ENCODE assay signal across 12 mouse cellular contexts in the genomic region with DNA sequence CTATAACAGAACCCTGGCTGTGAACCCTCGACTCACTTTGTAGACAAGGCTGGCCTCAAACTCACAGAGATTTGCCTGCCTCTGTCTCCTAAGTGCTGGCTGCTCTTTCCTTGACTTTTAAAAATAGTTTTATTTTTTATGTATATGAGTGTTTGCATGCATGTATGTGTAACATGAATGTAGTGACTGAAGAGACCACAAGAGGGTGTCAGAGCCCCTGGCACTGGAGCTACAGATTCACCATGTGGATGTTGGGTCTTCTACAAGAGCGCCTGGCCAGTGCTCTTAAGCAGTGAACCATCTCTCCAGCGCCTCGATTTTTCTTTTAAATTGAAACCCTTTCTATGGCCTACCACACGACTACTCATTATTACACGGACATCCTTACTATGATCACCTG. TPM values are rescaled to one million over a fixed set of nuclear protein-coding genes. Genes with fewer than 3 reads are reported as not detected.
A peak's percentile ranks its signal among the peaks of the same experiment; 100 is the strongest.
DNase-seq lines count a peak whose midpoint lies in the region; ATAC-seq lines count a peak whose summit lies in the region.
"Had no signal": no experiment of that assay in that cellular context is flagged by ENCODE, and none has a peak within 500 bp of the region (broad histone marks: within the 10 kb centered on the region; RNA-seq: fewer than 3 reads in every experiment).

No protein-coding gene starts in this region.

- no peak overlapping the region for H3K4me3 ChIP-seq in embryonic facial prominence, embryonic 11.5 days (ENCODE audit: low read depth, low read length)
- H3K4me3 ChIP-seq in embryonic facial prominence, embryonic 10.5 days: no peak overlapping the region
- H3K4me3 ChIP-seq in liver, embryonic 13.5 days (replicated peaks): no peak overlapping the region
- H3K4me3 ChIP-seq in liver, embryonic 12.5 days: no peak overlapping the region
- H3K4me3 ChIP-seq: midbrain, embryonic 12.5 days had no signal

- ATAC-seq in embryonic facial prominence, embryonic 11.5 days (replicated peaks; ENCODE audit: insufficient number of reproducible peaks, low FRiP score, low TSS enrichment, low read depth): no peak
- ATAC-seq in liver, embryonic 13.5 days (ENCODE audit: low read depth): no peak
- no peak for ATAC-seq in liver, embryonic 12.5 days
- peak; percentile 74 for ATAC-seq in megakaryocyte-erythroid progenitor cell, adult 5-6 weeks (replicated peaks; ENCODE audit: low FRiP score, low TSS enrichment, poor library complexity, severe bottlenecking)
- no peak for ATAC-seq in frontal cortex, adult (ENCODE audit: low TSS enrichment)

- DNase-seq in embryonic facial prominence, embryonic 11.5 days (ENCODE audit: low spot score): peak; percentile 25
- no peak for DNase-seq in embryonic facial prominence, embryonic 10.5 days (ENCODE audit: low spot score)
- peak; percentile 18 for DNase-seq in liver, embryonic 13.5 days
- DNase-seq in R1 (ENCODE audit: low read depth, low spot score): peak; percentile 48
- no peak for DNase-seq in right cerebral cortex, adult 2 months (ENCODE audit: low spot score in 2 of 2)
- DNase-seq: heart, postnatal 4 days; kidney, adult 9 months; thymus, postnatal 25 days had no signal

- no peaks in the 10 kb centered on the region; the same call in 1 of the 2 replicates for H3K36me3 ChIP-seq in embryonic facial prominence, embryonic 11.5 days (replicated peaks; ENCODE audit: control insufficient read depth, insufficient read depth, low read depth, low read length)
- peaks cover 28% of the 10 kb centered on the region; the same call in 1 of the 2 replicates for H3K36me3 ChIP-seq in embryonic facial prominence, embryonic 10.5 days (replicated peaks)
- peaks cover 76% of the 10 kb centered on the region for H3K36me3 ChIP-seq in liver, embryonic 13.5 days
- H3K36me3 ChIP-seq in liver, embryonic 12.5 days: peaks cover 90% of the 10 kb centered on the region

- no peaks in the 10 kb centered on the region for H3K27me3 ChIP-seq in embryonic facial prominence, embryonic 11.5 days (ENCODE audit: control insufficient read depth, insufficient read depth, low read length)
- H3K27me3 ChIP-seq in embryonic facial prominence, embryonic 10.5 days (replicated peaks; ENCODE audit: low read depth, poor library complexity, severe bottlenecking): no peaks in the 10 kb centered on the region
- no peaks in the 10 kb centered on the region for H3K27me3 ChIP-seq in liver, embryonic 13.5 days
- H3K27me3 ChIP-seq in liver, embryonic 12.5 days (replicated peaks): no peaks in the 10 kb centered on the region
- H3K27me3 ChIP-seq: midbrain, embryonic 12.5 days had no signal

- 86% methylated on average over 6 of the region's 6 CpGs for WGBS in embryonic facial prominence, embryonic 11.5 days
- 92% methylated on average over 6 of the region's 6 CpGs for WGBS in embryonic facial prominence, embryonic 10.5 days
- WGBS in liver, embryonic 13.5 days (ENCODE audit: insufficient replicate concordance): 81% methylated on average over 6 of the region's 6 CpGs
- 76% methylated on average over 6 of the region's 6 CpGs for WGBS in liver, embryonic 12.5 days (ENCODE audit: insufficient replicate concordance)

- no peak overlapping the region for H3K4me2 ChIP-seq in embryonic facial prominence, embryonic 11.5 days (ENCODE audit: low read depth, low read length)
- no peak overlapping the region for H3K4me2 ChIP-seq in liver, embryonic 13.5 days
- no peak overlapping the region for H3K4me2 ChIP-seq in liver, embryonic 12.5 days
- H3K4me2 ChIP-seq: midbrain, embryonic 12.5 days had no signal

- H3K9me3 ChIP-seq in embryonic facial prominence, embryonic 11.5 days (replicated peaks; ENCODE audit: control insufficient read depth, low read length): no peaks in the 10 kb centered on the region
- H3K9me3 ChIP-seq in embryonic facial prominence, embryonic 10.5 days: no peaks in the 10 kb centered on the region
- H3K9me3 ChIP-seq in liver, embryonic 13.5 days (replicated peaks): no peaks in the 10 kb centered on the region
- H3K9me3 ChIP-seq in liver, embryonic 12.5 days (replicated peaks): no peaks in the 10 kb centered on the region
- H3K9me3 ChIP-seq: midbrain, embryonic 12.5 days had no signal

- H3K4me1 ChIP-seq in embryonic facial prominence, embryonic 11.5 days (ENCODE audit: control insufficient read depth, insufficient read depth, low read length): no peaks in the 10 kb centered on the region
- H3K4me1 ChIP-seq in embryonic facial prominence, embryonic 10.5 days: no peaks in the 10 kb centered on the region
- peaks cover 10% of the 10 kb centered on the region; the same call in 1 of the 2 replicates for H3K4me1 ChIP-seq in liver, embryonic 13.5 days (replicated peaks)
- peaks cover 11% of the 10 kb centered on the region for H3K4me1 ChIP-seq in liver, embryonic 12.5 days
- H3K4me1 ChIP-seq: midbrain, embryonic 12.5 days had no signal

- no peak overlapping the region for H3K27ac ChIP-seq in embryonic facial prominence, embryonic 11.5 days (replicated peaks; ENCODE audit: low read depth, low read length)
- no peak overlapping the region for H3K27ac ChIP-seq in embryonic facial prominence, embryonic 10.5 days (replicated peaks)
- H3K27ac ChIP-seq in liver, embryonic 13.5 days: no peak overlapping the region
- H3K27ac ChIP-seq in liver, embryonic 12.5 days: no peak overlapping the region
- H3K27ac ChIP-seq: midbrain, embryonic 12.5 days had no signal

- no peak overlapping the region for H3K9ac ChIP-seq in embryonic facial prominence, embryonic 11.5 days (replicated peaks; ENCODE audit: low read length)
- H3K9ac ChIP-seq in liver, embryonic 13.5 days: no peak overlapping the region
- no peak overlapping the region for H3K9ac ChIP-seq in liver, embryonic 12.5 days
- H3K9ac ChIP-seq: midbrain, embryonic 12.5 days had no signal

RNA-seq across cellular contexts. Expression of a gene that starts 18.9 kb away (rescaled TPM):
- 46.8 and 49.7 TPM in 2 replicates for polyA plus RNA-seq in embryonic facial prominence, embryonic 11.5 days (2014; fragmentation: Nextera tagmentation; extraction: Ambion mirVana)
- 50.1 and 58.2 TPM in 2 replicates for polyA plus RNA-seq in embryonic facial prominence, embryonic 10.5 days (2016; fragmentation: Nextera tagmentation; extraction: Ambion mirVana)
- 33.2 and 39.9 TPM in 2 replicates for polyA plus RNA-seq in liver, embryonic 13.5 days (2015; fragmentation: Nextera tagmentation; extraction: Ambion mirVana)
- 41.4 and 44.0 TPM in 2 replicates for polyA plus RNA-seq in liver, embryonic 12.5 days (2016; fragmentation: Nextera tagmentation; extraction: Ambion mirVana)
- 40.6 and 61.6 TPM in 2 replicates for total RNA-seq in megakaryocyte-erythroid progenitor cell, adult 5-6 weeks (2014; fragmentation: Nextera tagmentation)
- 104 and 136 TPM in 2 replicates for total RNA-seq in megakaryocyte-erythroid progenitor cell, adult 5-6 weeks (2017)

RNA-seq across cellular contexts. Expression of a gene that starts 57.3 kb away (rescaled TPM):
- 12.1 and 12.7 TPM in 2 replicates for polyA plus RNA-seq in embryonic facial prominence, embryonic 11.5 days (2014; fragmentation: Nextera tagmentation; extraction: Ambion mirVana)
- 11.6 and 11.8 TPM in 2 replicates for polyA plus RNA-seq in embryonic facial prominence, embryonic 10.5 days (2016; fragmentation: Nextera tagmentation; extraction: Ambion mirVana)
- polyA plus RNA-seq in liver, embryonic 13.5 days (2015; fragmentation: Nextera tagmentation; extraction: Ambion mirVana): 13.0 and 17.5 TPM in 2 replicates
- 19.8 and 20.5 TPM in 2 replicates for polyA plus RNA-seq in liver, embryonic 12.5 days (2016; fragmentation: Nextera tagmentation; extraction: Ambion mirVana)
- total RNA-seq in megakaryocyte-erythroid progenitor cell, adult 5-6 weeks (2014; fragmentation: Nextera tagmentation): 38.1 and 48.6 TPM in 2 replicates
- total RNA-seq in megakaryocyte-erythroid progenitor cell, adult 5-6 weeks (2017): 25.4 and 28.7 TPM in 2 replicates

Comparison
In these comparisons a context has a peak if more than half of its experiments do, and no peak if none do; other contexts are left out.
1. DNase-seq: peak in embryonic facial prominence, embryonic 11.5 days (single experiment), liver, embryonic 13.5 days (single experiment) and R1 (single experiment); none in embryonic facial prominence, embryonic 10.5 days (single experiment) and right cerebral cortex, adult 2 months (0 of 2).